Mouse (Mus musculus): Measurements from ENCODE around the gene Plekhm2. TPM values are rescaled to one million over a fixed set of nuclear protein-coding genes. Genes with fewer than 3 reads are reported as not detected.
A peak's percentile ranks its signal among the peaks of the same experiment; 100 is the strongest.

Plekhm2 gene
- polyA plus RNA-seq, 1 experiment from 2014 or later, result 8.5 TPM

DNA sequence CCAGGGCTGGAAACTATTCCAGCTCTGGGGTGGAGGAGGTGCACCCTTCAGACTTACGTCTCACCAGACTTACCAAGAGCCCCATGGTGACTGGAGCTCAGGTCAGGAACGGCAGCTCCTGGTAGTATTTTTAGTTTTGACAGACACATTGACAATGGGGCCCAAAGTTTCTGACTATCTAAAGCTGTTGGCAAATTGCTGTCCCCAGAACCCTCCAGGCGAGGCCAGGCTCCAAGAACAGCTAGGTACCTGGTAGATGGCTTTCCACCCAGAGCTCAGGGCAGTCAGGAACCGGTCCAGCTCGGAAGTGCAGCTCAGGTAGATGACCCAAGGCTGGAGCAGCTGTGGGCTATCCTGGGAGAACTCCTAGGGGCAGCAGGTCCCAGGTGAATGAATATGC, 37.2 kb downstream of the Plekhm2 start:
- no peak overlapping the region for H3K4me3 ChIP-seq
- no peak overlapping the region for H3K27ac ChIP-seq
- no peaks in the 10 kb centered on the region for H3K27me3 ChIP-seq
- no peaks in the 10 kb centered on the region for H3K9me3 ChIP-seq
- no peak for ATAC-seq (ENCODE audit: insufficient number of reproducible peaks, insufficient read depth, low FRiP score, low TSS enrichment, low read depth)
- no peak overlapping the region for H3K4me2 ChIP-seq
- H3K36me3 ChIP-seq, result peaks cover 76% of the 10 kb centered on the region
- H3K4me1 ChIP-seq, result no peaks in the 10 kb centered on the region
- 85% methylated on average over 5 of the region's 5 CpGs for WGBS
- no peak overlapping the region for H3K9ac ChIP-seq

- whole genome bisulfite sequencing, result 87% methylated on average over 16 of the region's 16 CpGs
- Histone ChIP-seq H3K36me3 (peaks cover 61% of the 10 kb centered on the region), H3K9ac (no peak overlapping the region)
Measured at GRCm38 (mm10) chr4:141625774-141626550, 38.7 kb downstream of the Plekhm2 start.

DNA sequence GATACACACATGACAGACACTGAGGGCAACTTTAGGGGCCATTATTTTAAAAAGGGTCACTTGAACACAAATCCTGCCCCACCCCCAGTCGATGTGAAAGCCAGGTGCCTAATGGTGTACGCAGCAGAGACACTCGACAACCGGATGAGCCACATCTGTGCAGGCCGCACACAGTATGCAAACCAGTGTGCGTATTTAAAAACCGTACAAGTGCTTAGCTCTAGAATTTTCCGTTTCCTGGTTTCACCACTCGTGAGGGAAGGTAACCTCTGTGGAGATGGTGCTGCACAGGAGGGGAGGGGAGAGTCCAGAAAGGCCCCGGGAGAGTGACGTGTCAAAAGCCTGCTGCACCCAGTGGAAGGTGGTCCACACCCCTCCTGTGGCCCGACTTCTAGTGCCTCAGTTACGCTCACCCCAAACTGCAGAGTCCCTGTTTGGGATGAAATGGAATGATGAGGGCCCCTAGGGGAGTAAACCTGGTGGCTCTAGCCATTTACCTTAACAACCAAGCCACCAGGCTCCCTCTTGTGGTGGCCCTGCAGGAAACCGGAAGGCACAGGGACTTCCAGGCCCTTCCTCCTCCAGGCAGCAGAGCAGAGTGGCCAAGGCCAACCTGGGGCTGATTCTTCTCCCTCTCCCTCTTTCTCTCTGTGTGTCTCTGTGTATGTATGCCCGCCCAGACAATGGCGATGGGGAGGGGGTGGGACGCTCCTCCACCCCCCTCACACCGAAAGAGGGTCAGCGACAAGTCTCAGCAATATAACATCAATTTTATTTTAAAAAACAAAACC, 39.5 kb downstream of the Plekhm2 start:
- H3K4me2 ChIP-seq, result no peak overlapping the region
- H3K4me3 ChIP-seq, result no peak overlapping the region
- ATAC-seq (ENCODE audit: insufficient number of reproducible peaks, insufficient read depth, low FRiP score, low TSS enrichment, low read depth), result no peak
- H3K36me3 ChIP-seq, result peaks cover 53% of the 10 kb centered on the region
- H3K27ac ChIP-seq, result peak overlapping the region; percentile 16; the same call in 1 of the 2 replicates
- no peaks in the 10 kb centered on the region for H3K9me3 ChIP-seq
- H3K27me3 ChIP-seq, result no peaks in the 10 kb centered on the region
- H3K9ac ChIP-seq, result no peak overlapping the region
- 78% methylated on average over 19 of the region's 19 CpGs for whole genome bisulfite sequencing
- no peaks in the 10 kb centered on the region for H3K4me1 ChIP-seq

More at GRCm38 (mm10) chr4:141625774-141626550, 38.7 kb downstream of the Plekhm2 start:
- H3K27me3 ChIP-seq, result no peaks in the 10 kb centered on the region
- no peak overlapping the region for H3K4me2 ChIP-seq
- no peak; the same call in 1 of the 2 replicates for ATAC-seq (ENCODE audit: insufficient number of reproducible peaks, insufficient read depth, low FRiP score, low TSS enrichment, low read depth)
- no peaks in the 10 kb centered on the region for H3K9me3 ChIP-seq
- no peaks in the 10 kb centered on the region for H3K4me1 ChIP-seq
- no peak overlapping the region for H3K27ac ChIP-seq
- H3K4me3 ChIP-seq, result no peak overlapping the region

- no peak overlapping the region for H3K27ac ChIP-seq
- no peak overlapping the region for H3K4me2 ChIP-seq
- no peak for ATAC-seq (ENCODE audit: insufficient number of reproducible peaks, insufficient read depth, low FRiP score, low TSS enrichment, low read depth)
- no peaks in the 10 kb centered on the region for H3K9me3 ChIP-seq
- no peak overlapping the region for H3K9ac ChIP-seq
- 87% methylated on average over 8 of the region's 8 CpGs for WGBS
- H3K27me3 ChIP-seq, result no peaks in the 10 kb centered on the region
- H3K4me3 ChIP-seq, result no peak overlapping the region
- H3K4me1 ChIP-seq, result no peaks in the 10 kb centered on the region
- peaks cover 43% of the 10 kb centered on the region for H3K36me3 ChIP-seq
Measured at GRCm38 (mm10) chr4:141624134-141624533, 40.6 kb downstream of the Plekhm2 start.

- no peak within 1 kb of the TSS for H3K4me2 ChIP-seq
- no peak for ATAC-seq (ENCODE audit: insufficient number of reproducible peaks, insufficient read depth, low FRiP score, low TSS enrichment, low read depth)
- H3K27me3 ChIP-seq, result no peaks in the 10 kb centered on the region
- H3K9me3 ChIP-seq, result no peaks in the 10 kb centered on the region
- 0 out of 2 replicates have a peak, but pooled peaks cover 2% of the 10 kb centered on the region for H3K4me1 ChIP-seq
- WGBS, result 43% methylated on average over 1 of the region's 1 CpGs
- H3K36me3 ChIP-seq, result peaks cover 38% of the 10 kb centered on the region
- H3K4me3 ChIP-seq, result no peak within 1 kb of the TSS
- no peak within 1 kb of the TSS for H3K27ac ChIP-seq
- H3K9ac ChIP-seq, result no peak within 1 kb of the TSS
Measured at GRCm38 (mm10) chr4:141623666-141624065, 41.0 kb downstream of the Plekhm2 start, which contains the start of gene Slc25a34. Slc25a34 (minus strand) TSS chr4:141623821.

- Histone ChIP-seq H3K27ac (no peak overlapping the region), H3K36me3 (peaks cover 32% of the 10 kb centered on the region), H3K9me3 (no peaks in the 10 kb centered on the region), H3K27me3 (no peaks in the 10 kb centered on the region), H3K4me1 (peaks cover 5% of the 10 kb centered on the region; the same call in 1 of the 2 replicates), H3K9ac (no peak overlapping the region), H3K4me2 (no peak overlapping the region), H3K4me3 (no peak overlapping the region)
- ATAC-seq (ENCODE audit: insufficient number of reproducible peaks, insufficient read depth, low FRiP score, low TSS enrichment, low read depth), result no peak
- WGBS, result 90% methylated on average over 11 of the region's 11 CpGs
Measured at GRCm38 (mm10) chr4:141623037-141623436, 41.7 kb downstream of the Plekhm2 start.

DNA sequence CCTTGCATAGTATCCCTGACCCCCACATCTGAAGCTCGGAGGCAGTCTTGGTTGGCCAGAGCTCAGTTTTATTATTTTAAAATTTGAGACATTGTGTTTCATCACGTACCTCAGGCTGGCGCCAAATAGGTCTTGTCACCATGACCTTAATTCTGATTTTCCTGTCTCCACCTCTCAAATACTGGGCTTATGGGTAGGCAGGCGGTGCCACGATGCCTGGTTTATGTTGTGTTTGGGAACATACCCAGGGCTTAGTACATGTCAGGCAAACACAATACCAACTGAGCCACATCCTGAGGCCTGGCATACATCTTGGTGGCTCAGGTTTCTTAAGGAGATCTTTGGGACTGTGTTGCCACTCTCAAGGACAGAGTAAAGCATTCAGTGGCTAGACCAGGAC, 42.1 kb downstream of the Plekhm2 start:
- Histone ChIP-seq H3K4me1 (peaks cover 9% of the 10 kb centered on the region; the same call in 1 of the 2 replicates), H3K4me3 (no peak overlapping the region), H3K27me3 (no peaks in the 10 kb centered on the region), H3K27ac (no peak overlapping the region), H3K9me3 (no peaks in the 10 kb centered on the region), H3K9ac (no peak overlapping the region), H3K4me2 (no peak overlapping the region), H3K36me3 (peaks cover 27% of the 10 kb centered on the region)
- 82% methylated on average over 5 of the region's 5 CpGs for WGBS
- ATAC-seq (ENCODE audit: insufficient number of reproducible peaks, insufficient read depth, low FRiP score, low TSS enrichment, low read depth), result no peak

- no peak overlapping the region for H3K9ac ChIP-seq
- WGBS, result 80% methylated on average over 8 of the region's 8 CpGs
- H3K27me3 ChIP-seq, result no peaks in the 10 kb centered on the region
- H3K4me1 ChIP-seq, result peaks cover 13% of the 10 kb centered on the region; the same call in 1 of the 2 replicates
- H3K9me3 ChIP-seq, result no peaks in the 10 kb centered on the region
- H3K27ac ChIP-seq, result no peak overlapping the region
- peaks cover 23% of the 10 kb centered on the region for H3K36me3 ChIP-seq
- no peak overlapping the region for H3K4me3 ChIP-seq
- H3K4me2 ChIP-seq, result no peak overlapping the region
- ATAC-seq (ENCODE audit: insufficient number of reproducible peaks, insufficient read depth, low FRiP score, low TSS enrichment, low read depth), result no peak
Measured at GRCm38 (mm10) chr4:141622091-141622490, 42.6 kb downstream of the Plekhm2 start.

DNA sequence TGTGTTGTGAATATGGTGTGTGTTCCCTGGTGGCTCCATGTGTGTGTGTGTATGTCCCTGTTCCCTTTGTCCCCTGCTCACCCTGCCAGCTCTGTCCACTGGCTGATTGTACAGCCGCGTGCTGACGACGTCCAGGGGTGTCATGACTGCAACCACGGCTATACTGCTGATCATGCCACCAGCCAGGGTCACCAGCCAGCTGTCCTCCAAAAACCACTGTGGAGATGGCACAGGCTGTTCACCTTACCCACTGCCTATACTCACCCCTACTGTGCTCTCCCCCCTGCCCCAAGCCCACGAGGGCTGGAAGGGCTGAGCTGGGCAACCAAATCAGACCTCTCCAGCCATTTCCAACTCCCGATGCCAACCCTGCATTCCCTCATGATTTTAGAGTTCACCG, 43.4 kb downstream of the Plekhm2 start:
- Histone ChIP-seq H3K9me3 (no peaks in the 10 kb centered on the region), H3K36me3 (peaks cover 16% of the 10 kb centered on the region), H3K9ac (no peak overlapping the region), H3K27me3 (no peaks in the 10 kb centered on the region), H3K4me2 (no peak overlapping the region), H3K27ac (no peak overlapping the region), H3K4me1 (peaks cover 13% of the 10 kb centered on the region; the same call in 1 of the 2 replicates), H3K4me3 (no peak overlapping the region)
- WGBS, result 82% methylated on average over 8 of the region's 8 CpGs
- ATAC-seq (ENCODE audit: insufficient number of reproducible peaks, insufficient read depth, low FRiP score, low TSS enrichment, low read depth), result no peak

DNA sequence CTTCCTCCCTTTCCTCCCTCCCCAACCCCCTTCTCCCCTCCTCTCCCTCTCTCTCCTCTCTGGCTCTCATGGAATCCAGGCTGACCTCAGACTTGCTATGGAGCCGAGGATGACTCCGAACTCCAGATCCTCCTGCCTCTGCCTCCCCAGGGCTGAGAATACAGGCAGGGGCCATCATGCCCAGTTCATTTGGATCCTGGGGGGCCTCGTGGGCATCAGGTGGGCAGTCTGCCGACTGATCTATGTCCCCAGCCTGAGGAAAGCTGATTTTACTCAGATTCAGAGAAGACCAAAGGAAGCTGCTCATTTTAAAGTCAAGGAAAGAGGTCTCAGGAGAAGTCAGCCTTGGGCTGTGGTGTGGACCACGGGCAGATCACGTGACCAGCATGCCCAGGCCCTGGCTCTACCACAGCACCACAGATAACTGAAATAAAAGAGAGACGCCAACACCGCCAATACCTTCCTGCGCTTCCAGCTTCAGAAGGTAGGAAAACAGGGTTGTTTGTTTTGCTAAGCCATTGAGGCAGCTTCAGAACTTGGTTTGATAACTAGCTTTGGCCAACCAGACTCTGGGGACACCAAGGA, 45.3 kb downstream of the Plekhm2 start:
- no peaks in the 10 kb centered on the region for H3K36me3 ChIP-seq
- WGBS, result 81% methylated on average over 9 of the region's 9 CpGs
- no peak overlapping the region for H3K4me2 ChIP-seq
- H3K4me1 ChIP-seq, result peaks cover 13% of the 10 kb centered on the region; the same call in 1 of the 2 replicates
- H3K27ac ChIP-seq, result no peak overlapping the region
- no peak overlapping the region for H3K9ac ChIP-seq
- H3K9me3 ChIP-seq, result no peaks in the 10 kb centered on the region
- ATAC-seq (ENCODE audit: insufficient number of reproducible peaks, insufficient read depth, low FRiP score, low TSS enrichment, low read depth), result no peak
- no peak overlapping the region for H3K4me3 ChIP-seq
- no peaks in the 10 kb centered on the region for H3K27me3 ChIP-seq

DNA sequence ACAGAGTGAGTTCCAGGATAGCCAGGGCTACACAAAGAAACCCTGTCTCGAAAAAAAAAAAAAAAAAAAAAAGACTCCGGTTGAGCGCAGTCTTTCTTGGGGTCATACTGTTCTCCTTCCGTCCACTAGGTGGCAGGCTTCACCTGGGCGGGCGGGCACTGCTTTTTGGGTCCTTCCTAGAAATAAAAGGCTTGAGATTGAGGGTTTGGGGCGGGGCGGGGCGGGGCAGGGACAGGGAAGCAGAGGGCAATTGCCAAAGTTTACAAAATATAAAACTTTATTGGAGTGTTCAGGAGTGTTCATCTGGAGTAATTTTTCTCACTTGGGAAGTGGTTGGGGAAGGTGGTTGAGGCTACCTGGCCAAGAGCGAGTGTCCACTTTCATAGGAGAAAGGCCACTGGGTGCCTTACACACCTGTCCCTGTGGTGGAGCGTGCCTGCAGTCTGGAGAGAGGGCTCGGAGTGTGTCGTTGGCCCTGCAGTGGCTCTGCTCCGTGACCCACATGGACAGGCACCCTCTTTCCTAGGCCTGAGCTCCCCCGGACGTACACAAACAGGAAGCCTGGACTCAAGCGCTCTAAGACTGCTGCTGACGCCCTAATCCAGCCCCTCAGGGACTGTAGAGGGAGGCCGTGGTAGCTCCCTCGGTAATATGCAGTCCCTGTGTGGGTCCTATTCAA, 46.0 kb downstream of the Plekhm2 start, which contains the start of gene Tmem82:
TSS of gene Tmem82 (minus strand) at position 69 of the 679 bp plus-strand sequence.
- Histone ChIP-seq H3K9me3 (no peaks in the 10 kb centered on the region), H3K4me1 (peaks cover 13% of the 10 kb centered on the region; the same call in 1 of the 2 replicates), H3K27ac (no peak within 1 kb of the TSS), H3K27me3 (no peaks in the 10 kb centered on the region), H3K4me3 (peak within 1 kb of the TSS; percentile 34), H3K4me2 (peak within 1 kb of the TSS; percentile 70), H3K36me3 (no peaks in the 10 kb centered on the region), H3K9ac (peak within 1 kb of the TSS; percentile 58)
- no peak for ATAC-seq (ENCODE audit: insufficient number of reproducible peaks, insufficient read depth, low FRiP score, low TSS enrichment, low read depth)
- 22% methylated on average over 20 of the region's 20 CpGs for WGBS

All from embryonic facial prominence, embryonic 13.5 days (tissue).